Mouse (Mus musculus): ENCODE results near the gene Cdk19. TPM values are rescaled to one million over a fixed set of nuclear protein-coding genes. Genes with fewer than 3 reads are reported as not detected.

The Cdk19 gene
- total and polyA plus RNA-seq, 3 experiments, result 3.3 to 4.7 (median 4.0) TPM

DNA sequence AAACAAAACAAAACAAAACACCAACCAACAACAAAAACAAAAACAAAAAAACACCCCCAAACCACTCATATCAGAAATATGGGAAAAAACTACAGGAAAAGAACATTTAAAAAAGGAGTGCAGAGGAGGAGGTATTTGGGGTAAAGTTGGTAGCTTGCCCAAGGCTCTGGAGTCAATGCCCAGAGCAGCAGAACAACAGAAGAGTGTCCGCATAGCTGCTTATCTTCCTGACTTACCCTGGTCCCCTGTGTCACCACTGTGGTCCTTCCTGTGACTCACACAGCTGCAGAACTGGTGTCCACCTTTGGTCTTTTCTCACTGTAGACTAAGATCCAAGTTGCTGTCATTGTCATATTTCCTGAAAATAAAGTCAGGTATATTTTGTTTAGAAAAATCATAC, 15.2 kb downstream of the Cdk19 start:
- peaks cover 0 to 12% of the 10 kb centered on the region in 2 experiments; a peak in 1 of 4 replicates for H3K4me1 ChIP-seq (ENCODE audit: control insufficient read depth in 1 of 2, insufficient read depth in 2 of 2)
- no peak for DNase-seq (ENCODE audit: extremely low read depth)
- H3K79me2 ChIP-seq (replicated peaks; ENCODE audit: control insufficient read depth, extremely low read depth, insufficient read depth, poor library complexity, severe bottlenecking), result peaks cover 6% of the 10 kb centered on the region; the same call in 1 of the 2 replicates
- dilution Hi-C loops (cut with MboI; ENCODE audit: extremely low pct_ligation_motif_present, extremely low pct_unique_long_range_greater_than_20kb, low sequenced_read_pairs) (no loop called here), in situ Hi-C loops (cut with MboI; ENCODE audit: low pct_ligation_motif_present, low pct_unique_long_range_greater_than_20kb, low sequenced_read_pairs) (loop anchor here (25.0 kb wide), 1 partner anchor 158 kb away; no protein-coding TSS in a partner anchor)
- peaks cover 0 to 3% of the 10 kb centered on the region in 2 experiments for H3K36me3 ChIP-seq (replicated peaks in 1 of 2; ENCODE audit: control insufficient read depth in 1 of 2, insufficient read depth in 1 of 2, low read length in 1 of 2)
- H3K4me2 ChIP-seq (ENCODE audit: insufficient read depth, low read depth, poor library complexity, severe bottlenecking), result no peak overlapping the region
- H3K27me3 ChIP-seq (replicated peaks), result no peaks in the 10 kb centered on the region
- H3K9ac ChIP-seq (ENCODE audit: insufficient read depth, low read depth), result no peak overlapping the region
- H3K27ac ChIP-seq (ENCODE audit: insufficient read depth, low read depth), result no peak overlapping the region
- H3K4me3 ChIP-seq (replicated peaks in 1 of 3; ENCODE audit: low read depth in 2 of 3, low read length in 2 of 3, poor library complexity in 1 of 3), result no peak overlapping the region
- no peak for TF ChIP-seq CHD2 (IDR thresholded peaks at IDR 0.05; ENCODE audit: low read length)
- TF ChIP-seq RAD21 (IDR thresholded peaks at IDR 0.05; ENCODE audit: low read depth, low read length), result no peak
- TF ChIP-seq EP300 (IDR thresholded peaks at IDR 0.05; ENCODE audit: low read length), result no peak
- no peak for TF ChIP-seq ZNF384 (IDR thresholded peaks at IDR 0.05; ENCODE audit: low read depth, low read length)
- no peak for TF ChIP-seq MYC (IDR thresholded peaks at IDR 0.05; ENCODE audit: low read depth, low read length)
- TF ChIP-seq POLR2AphosphoS2 (IDR thresholded peaks at IDR 0.05; ENCODE audit: low read depth, low read length), result no peak
- no peak for TF ChIP-seq MAZ (IDR thresholded peaks at IDR 0.05; ENCODE audit: low read depth, low read length)
- no peak for TF ChIP-seq NRF1 (IDR thresholded peaks at IDR 0.05; ENCODE audit: low read depth, low read length)
- no peak for TF ChIP-seq CTCF (conservative IDR thresholded peaks at IDR 0.05 in 1 of 2, IDR thresholded peaks at IDR 0.05 in 1 of 2; ENCODE audit: low read depth in 2 of 2, low read length in 2 of 2)
- no peaks in the 10 kb centered on the region for H3K9me3 ChIP-seq (replicated peaks; ENCODE audit: low read length)

GRCm38 (mm10) chr10:40358166-40358565, 18.8 kb downstream of the Cdk19 start:
- H3K27ac ChIP-seq (ENCODE audit: insufficient read depth, low read depth), result no peak overlapping the region
- in situ Hi-C loops (cut with MboI; ENCODE audit: low pct_ligation_motif_present, low pct_unique_long_range_greater_than_20kb, low sequenced_read_pairs), result loop anchor here (25.0 kb wide), 1 partner anchor 154 kb away; no protein-coding TSS in a partner anchor
- no peak for DNase-seq (ENCODE audit: extremely low read depth)
- no peaks in the 10 kb centered on the region for H3K27me3 ChIP-seq (replicated peaks)
- 0 out of 2 replicates have a peak, but pooled peaks cover 2% of the 10 kb centered on the region for H3K79me2 ChIP-seq (replicated peaks; ENCODE audit: control insufficient read depth, extremely low read depth, insufficient read depth, poor library complexity, severe bottlenecking)
- no peaks in the 10 kb centered on the region for H3K9me3 ChIP-seq (replicated peaks; ENCODE audit: low read length)
- dilution Hi-C loops (cut with MboI; ENCODE audit: extremely low pct_ligation_motif_present, extremely low pct_unique_long_range_greater_than_20kb, low sequenced_read_pairs), result no loop called here
- H3K9ac ChIP-seq (ENCODE audit: insufficient read depth, low read depth), result no peak overlapping the region
- peaks cover 0 to 3% of the 10 kb centered on the region in 2 experiments for H3K36me3 ChIP-seq (replicated peaks in 1 of 2; ENCODE audit: control insufficient read depth in 1 of 2, insufficient read depth in 1 of 2, low read length in 1 of 2)
- no peaks in the 10 kb centered on the region for H3K4me1 ChIP-seq (ENCODE audit: control insufficient read depth in 1 of 2, insufficient read depth in 2 of 2)
- TF ChIP-seq RCOR1 (conservative IDR thresholded peaks at IDR 0.05; ENCODE audit: low read depth, low read length), result no peak
- TF ChIP-seq USF2 (conservative IDR thresholded peaks at IDR 0.05; ENCODE audit: low read depth, low read length), result no peak
- no peak for TF ChIP-seq ZKSCAN1 (IDR thresholded peaks at IDR 0.05; ENCODE audit: borderline replicate concordance, low read depth, low read length)
- no peak for TF ChIP-seq MEF2A (IDR thresholded peaks at IDR 0.05; ENCODE audit: borderline replicate concordance, low read depth, low read length)
- no peak for TF ChIP-seq IRF4 (IDR thresholded peaks at IDR 0.05; ENCODE audit: low read depth, low read length)
- TF ChIP-seq USF1 (IDR thresholded peaks at IDR 0.05; ENCODE audit: low read depth, low read length), result no peak
- no peak for TF ChIP-seq JUND (conservative IDR thresholded peaks at IDR 0.05; ENCODE audit: low read depth, low read length)
- no peak for TF ChIP-seq HCFC1 (IDR thresholded peaks at IDR 0.05; ENCODE audit: low read depth, low read length)
- no peak for TF ChIP-seq PAX5 (IDR thresholded peaks at IDR 0.05; ENCODE audit: low read length)
- TF ChIP-seq TBP (conservative IDR thresholded peaks at IDR 0.05; ENCODE audit: low read depth, low read length), result no peak
- H3K4me2 ChIP-seq (ENCODE audit: insufficient read depth, low read depth, poor library complexity, severe bottlenecking), result no peak overlapping the region
- H3K4me3 ChIP-seq (replicated peaks in 1 of 3; ENCODE audit: low read depth in 2 of 3, low read length in 2 of 3, poor library complexity in 1 of 3), result no peak overlapping the region

Data from CH12.LX (cell line).